Mouse (Mus musculus) spleen, postnatal 4 days (tissue): Measurements from ENCODE around the gene Mllt1.

Source experiments
- DNase-seq, 2 experiments: peaks; one replicate each; pipeline ENCODE4 v3.0.0; 2022; ENCODE audit warnings: low spot score in 2 of 2

Mllt1 gene

DNA sequence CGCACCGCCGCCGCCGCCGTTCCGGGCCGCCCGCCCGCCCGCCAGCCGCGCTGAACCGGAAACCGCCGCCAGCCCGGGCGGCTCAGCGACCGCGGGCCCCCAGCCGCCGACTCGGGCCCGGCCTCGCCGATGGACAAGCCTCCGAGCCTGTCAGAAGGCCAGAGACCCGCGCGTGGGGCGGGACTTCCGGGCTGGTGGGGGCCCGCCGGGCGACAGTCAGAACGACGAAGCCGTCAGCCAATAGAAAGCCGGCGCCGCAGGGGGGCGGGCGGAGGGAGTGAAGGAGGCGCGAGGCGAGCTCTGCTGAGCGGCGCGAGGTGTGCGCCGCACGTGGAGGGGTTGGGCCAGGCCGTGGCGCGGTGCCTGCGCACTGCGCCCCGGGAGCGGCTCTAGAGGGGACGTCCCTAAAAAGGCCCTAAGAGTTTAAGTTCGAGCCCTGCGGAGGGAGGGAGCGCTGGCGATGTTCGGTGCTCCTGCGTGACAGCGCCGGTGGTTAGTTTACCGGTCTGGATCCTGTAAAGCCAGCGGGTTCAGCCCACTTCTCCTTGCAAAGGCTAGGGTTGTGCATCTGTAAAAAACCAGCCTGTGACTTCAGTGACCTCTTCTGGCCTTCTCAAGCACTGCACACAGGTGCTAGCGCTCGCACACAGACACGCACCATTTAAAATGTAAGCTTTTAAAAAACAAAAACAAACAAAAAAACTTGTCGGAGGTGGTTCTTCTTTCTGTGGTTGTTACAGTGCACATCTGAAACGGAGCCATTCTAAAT is at the start of gene Mllt1:
TSS of gene Mllt1 (minus strand) at position 53 of the 769 bp plus-strand sequence.
- DNase-seq, result peak; percentile 97 to 99

GRCm38 (mm10) chr17:56984886-56985285 is 49.7 kb upstream of the Mllt1 start:
- DNase-seq, result no peak

DNA sequence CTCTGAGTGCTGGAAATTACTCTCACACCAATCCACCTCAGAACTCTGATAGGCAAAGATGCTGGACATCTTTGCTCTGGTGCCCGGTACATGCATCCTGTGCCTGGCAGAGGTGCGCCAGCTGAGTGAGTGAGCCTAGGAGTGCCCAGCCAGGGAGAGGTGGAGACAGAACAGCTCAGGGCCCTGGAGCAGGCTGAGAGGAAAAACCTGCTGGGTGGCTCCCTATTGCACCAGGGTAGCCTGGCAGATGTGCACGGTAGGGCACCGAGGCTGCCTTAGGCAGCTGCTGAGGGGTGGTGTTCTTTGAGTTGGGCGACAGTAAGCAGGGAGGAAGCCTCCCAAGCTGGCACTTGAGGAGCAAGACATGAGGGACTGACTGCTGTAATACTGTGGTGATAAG is 46.8 kb upstream of the Mllt1 start, which contains the start of gene Acer1:
TSS of gene Acer1 (minus strand) at position 114 of the 400 bp plus-strand sequence.
- DNase-seq, result no peak

DNA sequence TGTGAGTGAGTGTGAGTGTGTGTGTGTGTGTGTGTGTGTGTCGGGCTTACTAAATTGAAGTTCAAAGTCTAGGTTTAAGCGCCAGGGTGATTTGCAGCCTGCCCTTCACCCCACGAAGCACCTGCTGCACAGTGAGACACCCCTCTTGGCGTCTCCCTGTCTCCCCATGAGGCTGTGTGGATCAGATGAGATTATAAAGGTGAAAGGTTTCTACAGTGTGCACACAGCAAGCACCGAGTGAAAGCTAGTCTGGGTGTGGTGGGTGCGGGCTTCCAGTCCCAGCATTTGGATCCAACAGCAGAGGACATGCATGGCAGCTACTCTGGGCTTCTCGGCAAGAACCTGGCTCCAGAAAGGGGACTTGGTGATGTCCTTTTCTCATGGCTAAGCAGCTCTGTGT is 45.8 kb upstream of the Mllt1 start:
- DNase-seq, result no peak

DNA sequence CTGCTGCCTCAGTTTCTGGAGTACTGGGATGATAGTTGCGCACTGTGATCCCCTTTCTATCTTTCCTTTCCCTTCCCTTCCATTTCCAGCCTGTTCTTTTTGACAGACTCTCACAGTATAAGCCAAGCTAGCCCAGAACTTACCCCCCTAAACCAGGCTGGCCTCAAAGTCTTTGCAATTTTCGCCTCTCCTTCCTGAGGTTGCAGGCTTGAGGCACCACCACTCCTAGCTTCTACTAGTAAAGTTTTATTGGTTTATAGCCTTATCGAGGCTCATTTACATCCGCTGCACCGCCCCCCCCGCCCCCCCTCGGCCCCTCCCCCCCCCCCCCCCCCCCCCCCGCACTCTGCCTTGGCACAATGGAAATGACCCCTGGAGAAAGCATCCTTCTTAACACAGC is 44.3 kb upstream of the Mllt1 start:
- no peak for DNase-seq

DNA sequence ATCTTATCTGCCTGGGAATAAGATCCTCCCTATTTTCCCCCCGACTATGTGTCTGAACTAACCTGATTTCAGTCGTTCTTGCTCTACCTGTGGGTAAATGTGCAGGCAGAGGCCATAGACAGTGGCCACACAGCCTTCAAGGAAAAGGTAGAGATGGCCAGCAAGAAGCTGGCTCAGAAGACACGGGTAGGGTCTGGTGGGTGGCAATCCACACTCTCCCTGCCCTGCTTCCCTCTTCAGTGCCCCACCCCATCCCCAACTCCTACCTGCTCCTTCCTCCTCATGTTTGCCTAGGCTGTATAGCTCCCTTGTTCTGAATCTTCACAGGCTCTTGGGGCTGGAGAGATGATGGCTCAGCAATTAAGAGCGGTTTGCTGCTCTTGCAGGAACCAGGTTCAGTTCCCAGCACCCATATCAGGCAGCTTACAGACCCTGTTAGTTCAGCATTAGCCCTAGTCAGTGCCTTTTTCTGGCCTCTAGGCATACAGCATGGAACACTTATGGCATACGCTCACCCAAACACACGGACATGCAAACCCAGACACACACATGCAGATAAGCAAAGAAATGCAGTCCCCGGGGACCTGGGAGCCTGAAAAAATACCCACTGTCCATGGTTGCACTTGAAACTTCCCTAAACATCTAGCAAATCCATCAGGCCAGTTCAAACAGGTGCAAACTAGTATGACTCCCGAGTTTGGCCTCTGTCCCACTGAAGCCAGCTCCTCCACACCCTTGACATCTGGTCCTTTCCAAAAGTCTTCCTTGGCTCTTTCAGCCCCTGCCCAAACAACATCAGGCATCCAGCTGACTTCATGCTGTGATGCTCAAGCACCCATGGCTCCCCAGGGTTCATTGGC is 41.5 kb upstream of the Mllt1 start:
- DNase-seq, result no peak

DNA sequence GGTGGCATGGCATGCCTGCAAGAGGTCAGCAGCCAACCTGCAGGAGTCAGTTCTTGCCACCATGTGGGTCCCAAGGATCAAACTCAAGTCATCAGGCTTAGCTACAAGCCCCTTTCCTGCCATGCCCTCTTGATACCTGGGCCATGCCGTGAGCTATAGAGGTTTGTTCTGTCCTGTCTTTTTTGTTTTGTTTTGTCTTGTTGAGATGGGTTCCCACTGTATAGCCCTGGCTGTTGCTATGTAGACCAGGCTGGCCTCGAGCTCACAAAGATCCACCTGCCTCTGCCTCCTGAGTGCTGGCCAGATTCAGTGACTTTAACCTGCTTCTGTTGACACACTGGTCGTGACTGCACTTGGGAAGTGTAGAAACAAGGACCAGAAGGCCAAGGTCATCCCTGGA is 40.2 kb upstream of the Mllt1 start:
- no peak for DNase-seq

- no peak for DNase-seq
Observed at GRCm38 (mm10) chr17:56974708-56975240, 39.6 kb upstream of the Mllt1 start.

DNA sequence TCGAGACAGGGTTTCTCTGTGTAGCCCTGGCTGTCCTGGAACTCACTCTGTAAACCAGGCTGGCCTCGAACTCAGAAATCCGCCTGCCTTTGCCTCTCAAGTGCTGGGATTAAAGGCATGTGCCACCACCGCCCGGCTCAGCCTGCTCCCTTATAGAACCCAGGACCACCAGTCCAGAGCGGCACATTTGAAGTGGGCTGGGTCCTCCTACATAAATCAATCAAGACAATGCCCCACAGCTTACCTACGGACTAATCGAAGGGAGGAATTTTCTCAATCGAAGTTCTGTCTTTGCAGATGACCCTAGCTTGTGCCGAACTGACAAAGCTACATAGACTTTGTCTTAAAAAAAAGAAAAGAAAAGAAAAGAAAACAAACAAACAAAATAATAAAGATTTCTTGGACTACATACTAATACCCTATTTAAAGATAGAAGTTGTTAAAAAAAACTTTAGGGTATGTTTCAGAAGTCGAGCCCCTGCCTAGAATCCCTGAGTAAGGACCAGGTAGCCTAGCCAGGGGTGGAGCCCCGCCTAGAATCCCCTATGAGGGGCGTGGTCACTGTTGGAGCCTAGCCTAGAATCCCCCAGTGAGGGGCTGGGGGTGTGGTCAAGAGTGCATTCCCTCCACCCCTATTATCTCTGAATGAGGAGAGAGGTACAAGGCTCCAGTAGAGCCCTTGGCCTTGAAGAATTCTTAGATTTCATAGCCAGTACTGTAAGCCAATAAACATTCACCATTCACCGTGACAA is 38.9 kb upstream of the Mllt1 start:
- no peak for DNase-seq

DNA sequence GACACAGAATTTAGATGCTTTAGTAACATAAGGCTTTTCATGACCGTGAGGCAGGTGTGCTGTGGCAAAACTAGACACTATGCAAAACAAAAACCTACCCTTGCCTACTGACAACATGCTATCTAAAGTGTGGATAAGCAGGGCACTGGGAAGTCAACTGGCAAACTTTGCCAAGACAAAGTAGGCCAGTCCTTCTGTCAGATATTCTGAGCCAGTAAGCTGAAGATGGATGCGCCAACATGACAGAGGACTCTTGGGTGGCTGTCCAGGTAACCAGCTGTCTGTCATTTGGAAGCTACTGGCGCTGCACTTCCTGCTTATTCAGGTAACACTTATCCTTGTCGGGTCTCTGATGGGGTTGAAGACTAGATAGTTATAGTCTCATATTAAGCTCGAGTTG is 34.9 kb upstream of the Mllt1 start:
- no peak for DNase-seq

GRCm38 (mm10) chr17:56969321-56969720 is 34.1 kb upstream of the Mllt1 start:
- DNase-seq, result no peak

- DNase-seq, result no peak
Observed at GRCm38 (mm10) chr17:56963646-56964045, 28.4 kb upstream of the Mllt1 start.

DNA sequence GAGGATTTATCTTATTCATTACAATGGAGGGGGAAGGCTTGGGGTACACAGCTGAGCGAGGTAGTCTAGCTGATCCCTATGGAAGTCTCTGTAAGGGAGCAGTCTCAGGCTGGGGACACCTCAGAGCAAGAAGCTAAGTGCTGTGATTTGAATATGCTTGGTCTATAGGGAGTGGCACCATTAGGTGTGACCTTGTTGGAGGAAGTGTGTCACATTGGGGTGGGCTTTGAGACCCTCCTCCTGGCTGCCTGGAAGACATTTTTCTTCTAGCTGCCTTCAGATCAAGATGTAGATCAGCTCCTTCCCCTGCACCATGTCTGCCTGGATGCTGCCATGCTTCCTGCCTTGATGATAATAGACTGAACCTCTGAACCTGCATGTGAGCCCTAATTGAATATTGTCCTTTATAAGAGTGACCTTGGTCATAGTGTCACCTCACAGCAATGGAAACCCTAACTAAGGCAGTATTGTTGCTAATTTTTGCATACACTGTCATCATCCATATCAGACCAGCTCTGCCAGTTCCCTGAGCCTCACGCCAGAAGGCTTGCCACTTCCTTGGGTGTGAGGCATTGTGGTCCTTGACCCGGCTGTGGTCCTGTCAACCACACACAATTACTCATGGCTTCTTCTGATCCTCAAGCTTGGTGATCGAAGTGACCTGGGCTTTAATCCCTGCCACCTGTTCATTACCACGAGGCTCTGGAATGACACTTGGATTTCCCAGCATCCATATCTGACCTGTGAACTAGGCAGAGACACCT is 27.6 kb upstream of the Mllt1 start:
- no peak for DNase-seq

- DNase-seq, result no peak
Observed at GRCm38 (mm10) chr17:56961880-56962279, 26.7 kb upstream of the Mllt1 start.

DNA sequence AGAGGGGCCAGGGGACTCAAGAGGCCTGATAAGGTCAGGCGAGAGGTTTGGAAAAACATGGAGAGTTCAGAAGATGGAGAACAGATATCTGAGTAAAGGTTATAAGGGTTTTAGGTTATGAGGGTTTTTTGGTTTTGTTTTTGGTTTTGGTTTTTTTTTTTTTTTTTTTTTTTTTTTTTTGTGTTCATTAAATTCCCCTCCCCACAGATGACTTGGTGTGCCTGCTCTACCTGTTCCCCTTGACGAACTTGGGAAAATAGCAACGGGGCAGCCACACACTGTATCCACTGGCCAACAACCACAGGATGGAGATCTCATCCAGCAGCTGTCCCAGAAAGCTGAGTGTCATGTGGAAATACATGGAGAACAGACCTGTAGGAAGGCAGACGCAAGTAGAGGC is 23.5 kb upstream of the Mllt1 start:
- DNase-seq, result no peak

- DNase-seq, result peak; percentile 75 to 83
Observed at GRCm38 (mm10) chr17:56957763-56958429, 22.7 kb upstream of the Mllt1 start.

DNA sequence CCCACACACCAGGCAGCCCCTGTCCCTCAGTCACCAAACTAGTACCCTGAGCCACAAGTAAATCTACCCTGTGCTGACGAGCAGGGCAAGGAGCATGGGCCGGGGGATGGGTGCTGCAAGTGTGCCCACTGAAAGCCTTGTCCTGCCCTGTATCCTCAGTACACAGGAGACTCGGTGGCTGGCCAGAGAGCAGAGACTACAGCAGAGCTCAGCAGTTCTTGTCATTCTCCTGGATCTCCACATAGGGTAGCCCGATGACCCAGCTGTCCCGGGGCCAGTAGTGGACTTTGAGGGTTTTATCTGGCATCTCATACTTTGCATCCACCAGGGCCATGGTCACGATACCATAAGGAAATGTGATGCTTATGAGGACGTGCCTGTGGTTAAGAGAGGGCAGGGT is 19.7 kb upstream of the Mllt1 start:
- DNase-seq, result no peak

- DNase-seq, result no peak
Observed at GRCm38 (mm10) chr17:56952639-56953038, 17.4 kb upstream of the Mllt1 start.

- DNase-seq, result peak; percentile 62 to 84
Observed at GRCm38 (mm10) chr17:56950915-56951314, 15.7 kb upstream of the Mllt1 start.

GRCm38 (mm10) chr17:56938751-56939150 is 3.5 kb upstream of the Mllt1 start:
- no peak for DNase-seq

GRCm38 (mm10) chr17:56936731-56937130 is 1.5 kb upstream of the Mllt1 start:
- DNase-seq, result peak in 1 of 2 experiments; percentile 51
